Mouse (Mus musculus): ENCODE measurements around the gene Eif2s3x. TPM values are rescaled to one million over a fixed set of nuclear protein-coding genes. Genes with fewer than 3 reads are reported as not detected.

The Eif2s3x gene
- polyA plus RNA-seq, 2 experiments = 63.5 to 87.3 TPM

DNA sequence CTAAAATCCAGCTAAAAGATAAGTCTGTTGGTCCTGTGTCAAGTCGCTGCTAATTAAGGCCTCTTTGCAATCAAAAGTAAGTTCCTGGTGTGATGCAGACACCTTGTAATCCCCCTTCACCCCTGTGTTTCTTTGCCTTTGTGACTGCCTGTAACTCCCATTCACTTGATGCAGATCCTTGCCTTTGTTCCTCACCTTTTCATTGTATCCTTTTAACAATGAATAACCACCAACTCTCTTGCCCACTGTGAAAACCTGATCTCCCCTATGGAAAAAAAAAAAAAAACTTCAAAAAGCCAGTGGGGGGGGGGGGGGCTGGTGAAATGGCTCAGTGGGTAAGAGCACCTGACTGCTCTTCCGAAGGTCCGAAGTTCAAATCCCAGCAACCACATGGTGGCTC, 28.8 kb downstream of the Eif2s3x start:
- DNase-seq (ENCODE audit: low spot score) = no peak
- WGBS = 26% methylated on average over 2 of the region's 3 CpGs
- no peaks in the 10 kb centered on the region for H3K4me1 ChIP-seq (ENCODE audit: control insufficient read depth, insufficient read depth, low read length)
- H3K4me3 ChIP-seq (replicated peaks; ENCODE audit: low read length) = no peak overlapping the region
- no peak overlapping the region for H3K4me2 ChIP-seq (replicated peaks; ENCODE audit: low read depth, low read length, severe bottlenecking)
- ATAC-seq (ENCODE audit: low FRiP score, low read depth) = no peak
- H3K36me3 ChIP-seq (ENCODE audit: control insufficient read depth, insufficient read depth, low read length) = no peaks in the 10 kb centered on the region
- H3K9ac ChIP-seq (ENCODE audit: low read depth, low read length, severe bottlenecking) = no peak overlapping the region
- no peak for TF ChIP-seq POLR2A (IDR thresholded peaks at IDR 0.05; ENCODE audit: borderline replicate concordance, extremely low read depth, insufficient read depth, insufficient read length)
- no peaks in the 10 kb centered on the region for H3K27me3 ChIP-seq (ENCODE audit: control insufficient read depth, insufficient read depth, low read length)
- no peaks in the 10 kb centered on the region for H3K9me3 ChIP-seq (ENCODE audit: control insufficient read depth, low read length)
- H3K27ac ChIP-seq (replicated peaks; ENCODE audit: low read depth, low read length) = no peak overlapping the region

- Histone ChIP-seq H3K4me2 (replicated peaks; ENCODE audit: low read depth, low read length, severe bottlenecking) (peak overlapping the region; percentile 48), H3K9me3 (ENCODE audit: control insufficient read depth, low read length) (no peaks in the 10 kb centered on the region), H3K36me3 (ENCODE audit: control insufficient read depth, insufficient read depth, low read length) (no peaks in the 10 kb centered on the region), H3K27me3 (ENCODE audit: control insufficient read depth, insufficient read depth, low read length) (no peaks in the 10 kb centered on the region), H3K27ac (replicated peaks; ENCODE audit: low read depth, low read length) (peak overlapping the region; percentile 96), H3K4me1 (ENCODE audit: control insufficient read depth, insufficient read depth, low read length) (no peaks in the 10 kb centered on the region), H3K9ac (ENCODE audit: low read depth, low read length, severe bottlenecking) (peak overlapping the region; percentile 58), H3K4me3 (replicated peaks; ENCODE audit: low read length) (peak overlapping the region; percentile 45)
- peak; percentile 61; the same call in 1 of the 2 replicates for TF ChIP-seq POLR2A (IDR thresholded peaks at IDR 0.05; ENCODE audit: borderline replicate concordance, extremely low read depth, insufficient read depth, insufficient read length)
- ATAC-seq (ENCODE audit: low FRiP score, low read depth) (peak; percentile 99), DNase-seq (ENCODE audit: low spot score) (peak; percentile 95)
- WGBS = 0% methylated on average over 41 of the region's 55 CpGs
Measured at GRCm38 (mm10) chrX:94177715-94178340, 34.8 kb downstream of the Eif2s3x start.

- Histone ChIP-seq H3K36me3 (ENCODE audit: control insufficient read depth, insufficient read depth, low read length) (no peaks in the 10 kb centered on the region), H3K27me3 (ENCODE audit: control insufficient read depth, insufficient read depth, low read length) (no peaks in the 10 kb centered on the region), H3K27ac (replicated peaks; ENCODE audit: low read depth, low read length) (no peak overlapping the region), H3K9ac (ENCODE audit: low read depth, low read length, severe bottlenecking) (no peak overlapping the region), H3K4me3 (replicated peaks; ENCODE audit: low read length) (no peak overlapping the region), H3K4me2 (replicated peaks; ENCODE audit: low read depth, low read length, severe bottlenecking) (no peak overlapping the region), H3K4me1 (ENCODE audit: control insufficient read depth, insufficient read depth, low read length) (no peaks in the 10 kb centered on the region), H3K9me3 (ENCODE audit: control insufficient read depth, low read length) (no peaks in the 10 kb centered on the region)
- DNase-seq (ENCODE audit: low spot score) (no peak), ATAC-seq (ENCODE audit: low FRiP score, low read depth) (no peak)
- no peak for TF ChIP-seq POLR2A (IDR thresholded peaks at IDR 0.05; ENCODE audit: borderline replicate concordance, extremely low read depth, insufficient read depth, insufficient read length)
- 83% methylated on average over 6 of the region's 6 CpGs for WGBS
Measured at GRCm38 (mm10) chrX:94169348-94169747, 43.3 kb downstream of the Eif2s3x start.

DNA sequence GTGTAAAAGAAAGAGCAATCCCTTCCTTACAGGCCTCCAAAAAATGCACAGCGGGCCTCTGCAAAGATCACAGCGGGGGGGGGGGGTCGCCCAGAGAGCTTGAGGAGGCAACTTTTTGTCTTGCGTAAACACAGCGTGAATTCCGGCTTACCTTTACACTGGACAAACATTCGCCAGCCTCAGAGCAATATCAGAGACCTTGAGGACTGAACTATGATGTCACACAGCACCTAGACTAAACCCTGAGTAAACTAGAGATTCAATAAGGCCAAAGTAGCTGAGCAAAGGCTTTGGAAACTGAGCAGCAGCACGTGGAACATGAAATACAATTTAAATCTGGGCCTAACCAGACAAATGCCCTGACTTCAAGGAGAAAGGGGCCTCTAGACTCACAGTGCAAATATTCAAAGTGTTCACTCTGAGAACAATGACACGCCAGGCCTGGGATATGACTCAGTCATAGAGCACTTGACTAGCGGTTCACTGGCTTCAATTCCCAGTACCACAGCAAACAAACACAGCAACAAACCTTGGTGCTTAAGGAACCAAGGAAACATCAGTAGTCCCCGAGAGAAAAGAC, 60.3 kb downstream of the Eif2s3x start:
- H3K9me3 ChIP-seq (ENCODE audit: control insufficient read depth, low read length) = no peaks in the 10 kb centered on the region
- H3K27ac ChIP-seq (replicated peaks; ENCODE audit: low read depth, low read length) = no peak overlapping the region
- 46% methylated on average over 11 of the region's 11 CpGs for WGBS
- no peak overlapping the region for H3K9ac ChIP-seq (ENCODE audit: low read depth, low read length, severe bottlenecking)
- no peaks in the 10 kb centered on the region for H3K36me3 ChIP-seq (ENCODE audit: control insufficient read depth, insufficient read depth, low read length)
- H3K4me3 ChIP-seq (replicated peaks; ENCODE audit: low read length) = no peak overlapping the region
- no peaks in the 10 kb centered on the region for H3K4me1 ChIP-seq (ENCODE audit: control insufficient read depth, insufficient read depth, low read length)
- H3K4me2 ChIP-seq (replicated peaks; ENCODE audit: low read depth, low read length, severe bottlenecking) = no peak overlapping the region
- ATAC-seq (ENCODE audit: low FRiP score, low read depth) (no peak), DNase-seq (ENCODE audit: low spot score) (no peak)
- no peaks in the 10 kb centered on the region for H3K27me3 ChIP-seq (ENCODE audit: control insufficient read depth, insufficient read depth, low read length)
- TF ChIP-seq POLR2A (IDR thresholded peaks at IDR 0.05; ENCODE audit: borderline replicate concordance, extremely low read depth, insufficient read depth, insufficient read length) = no peak

GRCm38 (mm10) chrX:94150471-94150870, 62.2 kb downstream of the Eif2s3x start:
- WGBS = 79% methylated on average over 19 of the region's 19 CpGs
- Histone ChIP-seq H3K4me3 (replicated peaks; ENCODE audit: low read length) (no peak overlapping the region), H3K9ac (ENCODE audit: low read depth, low read length, severe bottlenecking) (no peak overlapping the region), H3K9me3 (ENCODE audit: control insufficient read depth, low read length) (no peaks in the 10 kb centered on the region), H3K36me3 (ENCODE audit: control insufficient read depth, insufficient read depth, low read length) (no peaks in the 10 kb centered on the region), H3K27ac (replicated peaks; ENCODE audit: low read depth, low read length) (no peak overlapping the region), H3K27me3 (ENCODE audit: control insufficient read depth, insufficient read depth, low read length) (0 out of 2 replicates have a peak, but pooled peaks cover 5% of the 10 kb centered on the region), H3K4me2 (replicated peaks; ENCODE audit: low read depth, low read length, severe bottlenecking) (no peak overlapping the region), H3K4me1 (ENCODE audit: control insufficient read depth, insufficient read depth, low read length) (no peaks in the 10 kb centered on the region)
- no peak for TF ChIP-seq POLR2A (IDR thresholded peaks at IDR 0.05; ENCODE audit: borderline replicate concordance, extremely low read depth, insufficient read depth, insufficient read length)
- ATAC-seq (ENCODE audit: low FRiP score, low read depth) (no peak), DNase-seq (ENCODE audit: low spot score) (no peak)

Data from limb, embryonic 14.5 days (tissue).